Mouse (Mus musculus) kidney, adult 11 months (tissue): ENCODE measurements around the gene Tbx21.
A peak's percentile ranks its signal among the peaks of the same experiment; 100 is the strongest.

Experiments
- DNase-seq: peaks from one replicate; pipeline ENCODE4 v3.0.0; 2022

Gene Tbx21

DNA sequence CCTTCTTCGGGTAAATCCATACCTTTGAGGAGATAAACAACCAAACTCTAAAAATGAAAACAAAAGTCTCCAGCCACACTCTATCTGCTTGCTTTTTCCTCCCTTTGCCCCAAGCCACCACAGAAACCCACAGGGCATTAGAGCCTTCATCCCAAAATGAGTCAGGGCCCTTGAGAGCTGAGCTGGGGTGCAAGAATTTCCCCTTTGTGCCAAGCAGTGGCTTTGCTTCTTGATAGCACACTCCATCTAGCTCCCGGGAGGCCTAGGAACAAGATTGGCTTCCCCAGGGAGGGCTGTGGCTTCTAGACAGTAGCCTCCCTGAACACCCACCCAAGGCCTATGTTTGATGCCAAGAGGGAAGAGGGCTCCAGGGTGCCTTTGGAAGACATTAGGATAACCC lies 16.6 kb upstream of the Tbx21 start:
- no peak for DNase-seq

DNA sequence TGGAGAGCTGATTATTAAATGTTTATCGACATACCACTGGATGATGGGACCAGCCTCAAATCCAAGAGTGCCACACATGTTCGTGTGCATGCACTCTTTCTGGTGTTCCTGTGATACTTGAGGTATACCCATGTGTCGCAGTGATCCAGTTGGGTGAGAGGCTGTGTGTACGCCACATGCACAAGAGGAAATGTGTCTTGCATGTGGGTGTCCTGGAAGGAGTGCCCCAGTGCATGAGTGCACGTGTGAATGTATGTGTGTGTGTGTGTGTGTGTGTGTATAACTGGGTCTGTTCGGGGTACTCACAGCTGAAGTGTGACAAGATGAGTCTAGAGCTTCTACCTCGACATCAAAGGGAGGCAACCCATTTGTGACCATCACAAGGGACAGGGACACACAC lies 15.2 kb upstream of the Tbx21 start:
- DNase-seq: no peak

DNA sequence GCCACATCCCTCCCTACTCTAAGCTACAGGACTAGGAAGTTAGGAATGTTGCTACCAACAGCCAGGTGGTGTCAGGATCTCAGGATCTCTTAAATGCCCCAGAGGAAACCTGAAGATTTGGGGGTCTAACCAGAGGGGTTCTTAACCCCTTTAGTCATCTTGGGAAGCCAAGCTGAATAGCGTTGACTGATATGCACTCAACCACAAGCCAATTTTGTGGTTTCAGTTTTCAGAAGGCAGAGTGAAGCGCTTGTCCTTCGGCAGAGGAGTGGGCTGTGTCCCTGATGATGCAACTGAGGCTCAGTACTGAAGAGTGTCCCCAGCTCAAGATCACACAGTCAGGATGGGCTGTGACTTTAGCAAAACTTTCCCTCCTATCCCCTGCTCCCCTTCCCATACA lies 13.8 kb upstream of the Tbx21 start:
- DNase-seq: no peak

DNA sequence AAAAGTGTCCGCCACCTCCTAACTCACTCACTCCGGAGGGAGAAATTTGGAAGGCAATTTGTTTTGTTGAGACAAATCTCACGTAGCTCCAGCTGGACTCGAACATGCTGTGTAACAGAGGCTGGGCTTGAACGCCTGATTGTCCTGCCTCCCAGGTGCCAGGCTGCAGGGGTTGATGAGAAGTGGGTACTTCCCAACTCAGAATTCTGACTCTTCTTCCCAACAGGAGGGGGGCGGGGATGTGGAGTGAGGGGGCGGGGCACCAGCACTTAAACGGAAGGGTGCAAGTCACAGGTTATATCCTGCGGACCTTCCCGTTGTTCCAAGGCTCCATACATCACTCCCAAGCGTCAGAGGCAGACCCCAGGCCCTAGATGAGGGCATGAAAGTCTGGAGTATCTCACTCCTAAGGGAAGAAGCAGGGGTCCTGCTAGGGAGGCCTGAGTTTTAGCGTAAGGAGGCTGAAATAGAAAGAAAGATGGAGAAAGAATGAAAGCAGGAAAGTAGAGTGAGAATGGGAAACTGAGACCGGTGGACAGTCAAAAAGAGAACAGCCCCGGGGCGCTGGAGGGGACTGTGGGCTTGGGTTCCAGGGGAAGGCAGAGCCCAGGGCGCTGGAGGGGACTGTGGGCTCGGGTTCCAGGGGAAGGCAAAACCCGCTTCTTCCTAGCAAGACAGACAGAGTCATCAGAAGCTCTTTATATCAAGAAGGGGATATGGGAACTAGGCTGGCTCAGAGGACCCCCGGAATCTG lies 12.5 kb upstream of the Tbx21 start:
- no peak for DNase-seq

DNA sequence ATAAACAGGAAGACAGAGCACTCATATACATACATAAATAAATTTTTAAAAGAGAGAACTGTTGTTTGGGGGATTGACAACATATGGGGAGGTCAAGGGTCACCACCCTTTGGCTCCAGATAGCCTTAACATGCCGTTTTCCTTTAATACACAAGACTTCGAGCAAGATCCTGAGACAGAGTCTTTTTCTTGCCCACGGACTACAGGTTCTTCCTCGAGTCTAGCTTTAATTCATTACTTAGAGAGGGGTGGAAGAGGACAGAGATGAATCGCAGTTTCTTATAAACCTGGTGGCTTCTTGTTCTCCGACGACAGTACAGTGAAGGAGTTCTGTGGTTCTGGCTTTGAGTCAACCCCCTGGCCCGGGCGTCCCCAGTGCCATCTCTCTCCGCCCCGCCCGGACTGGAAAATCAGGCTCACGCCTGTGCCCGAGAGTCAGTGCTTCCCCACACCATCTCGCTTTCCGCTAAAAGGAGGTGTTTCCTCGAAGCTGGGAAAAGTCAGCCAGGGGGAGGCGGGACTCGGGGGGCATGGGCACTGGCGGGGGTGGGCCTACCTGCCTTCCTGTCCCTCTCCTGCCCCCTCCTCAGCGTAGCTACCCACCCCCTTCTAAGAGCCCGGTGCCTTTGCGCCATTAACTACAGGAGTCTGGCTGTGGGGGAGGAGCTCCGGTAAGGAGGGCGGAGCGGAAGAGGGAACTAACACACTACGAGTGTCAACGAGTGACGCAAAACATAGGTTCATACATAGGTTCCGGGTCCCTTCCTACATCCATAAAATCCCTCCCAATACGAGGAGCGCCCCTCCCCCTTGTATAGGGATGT lies 11.7 kb upstream of the Tbx21 start:
- DNase-seq: peak; percentile 38

DNA sequence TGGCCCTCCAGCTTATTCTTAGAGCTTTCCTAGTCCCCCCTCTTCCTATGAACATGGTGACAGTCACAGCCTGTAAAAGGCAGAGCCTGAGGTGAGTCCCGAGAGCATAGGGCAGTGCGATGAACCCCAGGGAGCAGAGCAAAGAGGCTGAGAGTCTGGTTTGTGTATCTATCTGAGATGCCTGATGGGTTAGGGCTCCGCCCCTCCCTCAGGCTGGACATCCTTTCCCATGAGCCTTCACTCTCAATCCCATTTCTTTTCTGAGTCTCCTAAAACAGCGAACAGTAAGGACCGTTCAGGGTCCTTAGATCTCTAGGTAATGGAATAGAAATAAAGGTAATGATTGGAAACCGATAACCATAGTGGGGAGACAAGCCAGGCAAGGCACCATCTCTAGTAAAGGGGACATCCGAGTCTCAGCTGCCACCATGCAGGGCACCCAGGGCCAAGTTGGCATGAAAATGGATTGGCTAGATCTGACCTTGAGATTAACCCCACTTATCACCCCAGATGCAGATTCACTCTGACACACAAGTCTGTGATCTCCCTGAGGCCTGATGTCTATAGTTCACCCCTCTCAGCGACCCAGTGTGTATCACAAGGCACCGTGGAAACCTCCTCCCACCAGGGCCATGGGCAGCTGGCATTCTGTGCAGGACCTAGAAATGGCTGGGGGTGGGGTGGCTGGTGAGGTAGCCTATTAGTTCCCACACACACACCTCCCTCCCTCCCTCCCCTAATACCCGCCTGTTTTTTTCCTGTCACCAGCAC lies 9.3 kb upstream of the Tbx21 start:
- DNase-seq: no peak

DNA sequence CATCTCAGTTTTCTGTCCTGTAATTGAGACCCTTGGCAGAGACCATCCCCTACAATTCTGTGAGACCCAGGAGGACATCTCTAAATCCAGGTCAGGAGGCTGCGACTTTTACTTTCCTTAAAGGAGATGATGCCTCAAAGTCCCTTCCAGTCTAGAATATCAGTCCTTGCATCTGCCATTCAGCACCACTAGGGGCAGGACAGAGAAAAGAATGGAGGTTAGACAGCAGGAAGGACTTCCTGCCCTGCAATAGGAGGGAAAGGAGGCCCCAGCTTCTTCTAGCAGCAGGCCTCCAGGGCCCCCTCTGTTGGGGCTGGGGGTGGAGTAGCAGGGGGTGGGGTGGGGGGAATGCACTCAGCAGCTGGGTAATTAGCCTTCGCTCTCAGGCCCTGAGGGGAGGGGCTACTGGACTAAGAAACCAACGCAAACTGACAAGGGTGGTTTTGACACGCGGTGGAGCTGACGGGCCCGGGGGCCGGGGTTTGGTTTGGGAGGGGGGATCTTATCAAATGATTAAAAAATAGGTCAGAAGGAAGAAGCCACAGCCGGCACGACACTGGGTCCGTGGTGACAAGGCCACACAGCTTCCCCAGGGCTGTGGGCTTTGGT lies 8.3 kb upstream of the Tbx21 start:
- DNase-seq: no peak

DNA sequence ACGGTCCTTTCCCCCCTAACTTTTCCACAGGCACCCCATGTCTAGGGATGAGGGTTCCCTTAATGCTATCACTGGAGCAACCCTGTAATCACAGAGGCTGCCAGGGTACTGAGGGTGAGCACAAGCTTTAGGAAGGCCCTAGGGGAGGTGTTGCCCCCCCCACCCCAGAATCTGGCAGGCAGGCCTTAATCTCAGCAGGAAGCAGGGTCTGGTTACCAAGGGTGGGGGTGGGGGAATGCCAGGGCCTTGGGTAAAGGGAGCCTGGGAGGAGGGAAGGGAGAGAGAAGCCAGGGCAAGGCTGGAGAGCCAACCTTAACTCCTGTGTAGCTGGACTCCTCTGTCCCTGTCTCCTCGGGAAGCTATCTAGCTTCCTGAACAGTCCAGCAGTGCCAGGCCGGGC lies 5.5 kb upstream of the Tbx21 start:
- DNase-seq: no peak

DNA sequence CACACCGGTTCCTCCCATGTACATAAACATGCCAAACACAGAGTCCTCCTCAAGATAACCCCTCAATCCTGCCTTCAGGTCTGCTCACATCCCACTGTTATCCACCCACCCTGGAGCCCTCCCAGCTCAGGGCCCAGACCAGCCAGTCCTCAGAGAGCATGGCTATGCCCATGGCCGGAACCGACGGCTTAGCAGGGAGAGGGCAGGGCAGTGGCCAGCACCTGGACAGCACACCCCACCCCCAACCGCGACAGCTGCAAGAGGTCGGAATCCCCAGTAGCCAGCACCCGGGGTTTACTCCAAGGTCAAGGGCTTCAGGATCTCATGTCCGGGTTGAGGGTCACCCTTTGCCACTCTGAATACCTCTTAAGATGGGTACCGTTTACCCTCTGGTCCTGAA lies 5.1 kb upstream of the Tbx21 start:
- DNase-seq: no peak

DNA sequence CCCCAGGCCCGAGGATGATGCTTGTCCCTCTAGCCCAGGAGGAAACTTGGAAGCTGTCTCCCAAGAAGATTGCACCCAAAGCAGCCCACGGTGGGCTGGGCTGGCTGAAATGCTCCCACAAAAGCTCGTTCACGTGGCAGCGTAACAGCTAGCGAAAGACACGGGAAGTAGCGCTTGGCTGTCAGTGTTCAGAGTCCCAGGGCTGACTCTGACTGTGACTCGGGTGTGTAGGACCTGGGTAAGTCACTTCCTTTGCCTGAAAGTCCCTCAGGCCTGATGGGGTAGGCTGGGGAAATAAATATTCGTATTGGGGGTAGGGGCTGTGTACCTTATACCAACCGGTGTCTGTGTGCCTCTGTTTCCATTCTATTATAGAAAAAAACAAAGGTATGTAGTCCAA lies 666 bp upstream of the Tbx21 start:
- DNase-seq: no peak

DNA sequence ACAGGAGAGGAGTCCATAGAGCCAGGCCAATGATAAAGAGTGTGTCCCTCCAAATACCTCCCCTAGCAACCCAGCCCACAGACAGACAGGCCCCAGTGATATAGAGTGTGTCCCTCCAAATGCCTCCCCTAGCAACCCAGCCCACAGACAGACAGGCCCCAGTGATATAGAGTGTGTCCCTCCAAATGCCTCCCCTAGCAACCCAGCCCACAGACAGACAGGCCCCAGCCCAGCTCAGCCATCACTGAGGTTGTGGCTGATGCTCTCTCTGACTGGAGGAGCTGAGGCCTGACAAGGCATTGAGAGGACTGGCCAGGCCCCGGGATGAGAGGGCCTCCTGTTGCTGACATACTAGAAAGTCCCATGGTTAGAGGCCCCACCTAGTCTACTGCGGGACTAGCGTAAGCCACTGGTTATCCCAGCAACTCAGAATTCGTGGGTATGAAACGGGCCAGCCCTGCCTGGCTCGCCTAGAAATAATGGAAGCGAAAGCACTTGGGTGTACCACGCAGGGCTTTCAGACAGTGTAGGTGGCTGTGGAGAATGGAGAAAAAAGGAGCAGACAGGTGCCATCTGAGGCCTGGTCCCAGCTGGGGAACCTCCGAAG lies 2.5 kb downstream of the Tbx21 start:
- DNase-seq: no peak

DNA sequence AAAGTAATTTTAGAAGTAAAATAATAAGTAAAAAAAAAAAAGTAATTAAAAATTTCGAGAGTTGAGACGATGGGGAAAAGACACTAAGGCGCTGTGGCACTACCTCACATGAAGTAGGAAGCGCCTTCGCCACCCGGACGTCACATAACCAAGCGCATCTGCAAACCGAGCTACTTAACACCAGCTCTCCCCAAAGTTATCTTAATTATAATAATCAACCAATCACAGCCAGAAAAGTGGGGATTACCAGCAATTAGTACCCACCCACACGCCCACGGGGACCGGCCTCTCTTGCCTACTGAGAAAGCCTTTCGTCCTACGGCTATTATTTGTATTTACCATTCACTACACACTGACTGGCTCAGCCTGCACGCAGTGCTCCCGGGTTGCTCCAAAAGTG lies 6.2 kb downstream of the Tbx21 start:
- DNase-seq: no peak

DNA sequence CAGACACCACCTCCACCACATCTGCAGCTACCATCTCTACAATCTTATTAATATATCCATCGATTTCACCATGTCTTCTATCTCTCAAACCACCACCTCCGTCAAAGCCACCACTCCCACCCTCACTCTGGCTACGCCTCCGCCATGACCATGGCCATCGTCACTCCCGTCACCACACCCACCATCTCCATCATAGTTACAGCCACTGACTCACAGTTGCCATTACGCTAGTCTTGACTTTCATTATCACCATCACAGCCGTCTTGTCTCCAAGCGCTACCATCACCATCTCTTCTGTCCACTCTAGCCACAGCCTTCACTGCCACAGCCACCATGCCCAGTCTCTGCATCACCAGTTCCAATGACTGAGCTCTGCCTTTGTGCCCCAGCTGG lies 11.0 kb downstream of the Tbx21 start:
- no peak for DNase-seq

DNA sequence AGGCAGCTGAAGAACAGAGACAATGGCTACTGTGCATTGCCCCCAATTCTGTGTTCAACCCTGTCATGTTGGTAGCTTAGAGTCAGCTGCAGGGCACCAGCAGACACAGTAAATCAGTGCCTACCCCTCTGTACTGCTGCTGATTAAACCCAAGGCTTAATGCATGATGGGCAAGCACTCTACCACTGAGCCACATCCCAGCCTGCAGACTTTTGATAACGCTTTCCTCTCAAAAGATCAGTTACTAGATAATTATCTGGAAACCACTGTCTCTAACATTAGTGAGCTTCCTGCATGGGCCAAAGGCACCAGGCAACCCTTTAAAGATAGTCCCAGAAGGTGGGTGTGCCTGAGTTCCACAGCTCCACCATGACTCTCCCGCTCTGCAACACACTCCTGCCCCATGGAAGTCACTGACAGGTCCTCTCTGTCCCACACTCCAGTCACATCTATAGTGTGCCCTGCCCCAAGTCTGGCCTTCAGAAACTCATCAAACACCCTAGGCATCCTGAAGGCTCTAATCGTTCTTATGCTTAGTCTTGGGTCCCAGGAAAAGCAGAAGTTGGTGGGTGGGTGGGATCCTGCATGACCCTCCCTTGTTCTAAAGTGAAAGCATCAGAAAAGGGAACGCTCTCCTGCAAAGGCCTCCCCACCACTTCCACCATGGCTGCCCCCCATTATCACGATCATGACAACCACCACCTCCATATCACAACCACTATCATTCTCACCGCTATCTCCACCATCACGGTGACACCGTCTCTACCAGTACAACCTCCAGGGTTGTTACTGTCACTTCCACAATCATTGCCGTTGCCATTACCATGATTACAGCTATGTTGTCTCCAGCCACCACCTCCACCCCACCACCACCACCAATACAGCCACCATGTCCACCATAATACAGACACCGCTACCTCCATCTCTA lies 11.7 kb downstream of the Tbx21 start:
- DNase-seq: no peak

DNA sequence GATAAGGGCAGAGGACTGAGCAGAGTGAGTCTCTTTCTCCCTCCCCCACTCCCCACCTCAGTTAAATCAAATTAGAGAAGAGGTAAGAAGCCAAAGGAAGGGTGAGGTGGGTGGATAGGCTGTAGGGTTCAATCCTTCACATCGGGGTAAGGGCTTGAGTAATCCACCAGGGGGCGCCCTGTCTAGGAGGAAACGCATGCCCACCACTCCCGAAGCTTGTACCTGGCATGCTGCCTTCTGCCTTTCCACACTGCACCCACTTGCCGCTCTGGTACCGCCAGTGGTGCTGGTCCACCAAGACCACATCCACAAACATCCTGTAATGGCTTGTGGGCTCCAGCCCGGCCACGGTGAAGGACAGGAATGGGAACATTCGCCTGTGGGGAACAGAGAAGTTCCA lies 13.4 kb downstream of the Tbx21 start:
- peak; percentile 22 for DNase-seq

DNA sequence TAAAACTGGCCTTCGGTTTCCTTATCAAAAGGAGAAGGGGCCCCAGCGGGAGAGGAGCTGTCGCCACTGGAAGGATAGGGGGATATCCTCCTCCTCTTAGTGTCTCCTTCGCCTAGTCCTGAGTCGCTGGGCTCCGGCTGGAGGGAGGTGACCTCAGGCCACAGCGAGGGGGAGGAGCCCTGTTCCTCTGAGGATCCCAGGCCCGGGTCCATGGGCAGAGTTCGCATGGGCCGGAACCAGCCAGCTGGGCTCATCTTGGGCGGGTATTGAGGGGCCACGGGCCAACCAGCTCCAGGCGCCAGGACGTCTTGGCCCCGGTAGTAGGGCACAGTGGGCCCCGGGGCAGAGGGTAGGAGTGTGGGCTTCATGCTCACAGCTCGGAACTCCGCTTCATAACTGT lies 16.3 kb downstream of the Tbx21 start:
- peak; percentile 50 for DNase-seq

DNA sequence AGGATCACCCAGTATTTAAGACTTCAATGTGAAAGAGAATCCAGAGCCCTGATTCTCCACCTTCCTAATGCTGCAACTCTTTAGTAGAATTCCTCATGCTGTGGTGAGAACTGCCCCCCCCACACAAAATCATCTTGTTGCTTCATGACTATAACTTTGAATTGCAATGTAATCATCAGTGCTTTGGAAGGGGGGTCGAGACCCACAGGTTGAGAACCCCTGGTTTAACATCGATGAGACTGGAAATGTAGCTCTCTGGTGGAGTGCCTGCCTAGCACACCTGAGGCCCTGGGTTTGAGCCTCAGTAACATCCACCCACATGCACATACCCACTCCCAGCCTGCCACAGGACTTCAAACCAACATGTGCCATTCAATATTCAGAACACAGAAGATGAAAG lies 20.5 kb downstream of the Tbx21 start:
- DNase-seq: no peak

DNA sequence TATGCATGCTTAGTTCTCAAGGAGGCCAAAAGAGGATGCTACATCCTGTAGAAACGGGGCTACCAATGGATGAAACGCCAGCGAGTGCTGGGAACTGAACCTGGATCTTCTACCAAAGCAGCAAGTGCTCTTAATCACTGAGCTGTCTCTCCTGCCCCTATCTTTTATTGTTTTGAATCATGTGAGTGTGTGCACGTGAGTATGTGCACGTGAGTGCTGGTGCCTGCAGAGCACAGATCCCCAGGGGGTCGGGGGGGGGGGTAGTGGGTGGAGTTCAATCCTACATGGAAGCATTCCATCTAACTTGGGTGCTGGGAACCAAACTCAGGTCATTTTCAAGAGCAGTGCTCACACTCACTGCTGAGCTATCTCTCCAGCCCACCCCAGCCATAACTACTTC lies 28.8 kb downstream of the Tbx21 start:
- no peak for DNase-seq

DNA sequence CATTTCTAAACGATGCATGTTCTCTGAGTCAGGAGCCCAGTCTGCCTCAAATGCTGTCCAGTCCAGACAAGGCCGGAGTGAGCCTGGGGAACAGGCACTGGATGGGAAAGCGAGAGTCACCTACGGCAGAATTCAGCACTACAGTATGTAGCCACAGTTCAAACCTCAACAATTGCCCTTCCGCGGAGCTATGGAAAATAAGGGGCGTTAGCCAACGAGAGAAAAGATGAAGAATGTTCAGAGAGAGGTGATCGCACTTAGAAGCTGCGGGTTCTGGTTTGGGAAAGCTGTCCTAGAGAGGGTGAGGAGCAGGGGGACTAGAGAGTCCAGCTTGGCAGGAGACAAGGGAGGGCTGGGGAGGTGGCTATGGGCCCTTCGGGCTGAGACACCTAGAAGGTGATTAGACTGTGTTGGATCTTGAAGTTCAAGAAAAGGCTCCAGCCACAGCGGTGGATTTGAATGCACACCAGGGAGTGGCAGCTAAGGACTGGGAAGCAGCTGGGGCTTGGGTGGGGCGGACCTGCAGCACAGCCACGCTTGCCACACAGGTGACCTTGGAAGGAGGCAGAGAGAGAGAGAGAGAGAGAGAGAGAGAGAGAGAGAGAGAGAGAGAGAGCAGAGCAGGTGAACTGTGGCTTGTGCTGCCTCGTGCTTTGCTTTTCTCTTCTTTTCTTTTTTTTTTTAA lies 30.2 kb downstream of the Tbx21 start:
- DNase-seq: no peak

DNA sequence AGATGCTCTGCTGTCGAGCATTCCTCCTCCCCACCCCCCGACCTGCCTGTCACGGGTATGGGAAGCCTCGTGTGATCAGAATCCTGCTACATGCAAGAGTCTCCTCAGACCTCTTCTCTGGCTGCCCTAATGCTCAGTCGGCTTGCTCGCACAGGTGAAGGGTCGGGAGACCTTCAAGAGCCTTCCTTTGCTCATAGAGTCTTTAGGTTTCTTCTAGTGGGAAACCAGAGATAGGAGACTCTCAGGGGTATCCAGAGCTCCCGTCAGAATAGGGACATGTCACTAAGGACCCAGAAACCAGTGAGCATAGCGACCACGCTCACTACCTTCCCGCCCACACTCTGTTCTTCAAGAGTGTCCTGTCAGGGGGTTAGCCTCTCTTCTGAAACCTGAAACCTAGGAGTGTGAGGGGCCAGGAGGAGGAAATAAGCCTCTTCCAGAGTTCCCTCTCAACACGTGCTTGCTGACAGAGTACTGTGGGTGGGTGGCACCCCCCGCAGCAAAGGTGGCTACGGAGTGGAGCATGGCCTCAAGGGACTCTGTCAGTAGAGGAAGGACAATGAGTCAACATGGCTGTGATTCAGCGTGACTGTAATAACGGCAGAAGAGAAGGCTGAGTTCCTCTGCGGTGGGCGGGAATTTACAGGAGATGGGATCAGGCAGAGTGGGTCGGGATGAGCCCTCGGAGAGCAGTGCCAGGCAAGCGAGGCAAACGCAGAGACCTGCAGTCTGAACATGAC lies 31.6 kb downstream of the Tbx21 start:
- no peak for DNase-seq
